Mouse (Mus musculus): ENCODE measurements around the gene Thoc3.
"Not testable (repeated sequence)": the region's sequence is repeated elsewhere in the genome, so short reads cannot be mapped to it uniquely, and the experiment has no call there.

The Thoc3 gene

GRCm38 (mm10) chr13:54468098-54469011 lies at the start of gene Thoc3:
Gene Thoc3 (minus strand): TSS chr13:54468849.
- in situ Hi-C loops (cut with MboI), result no loop called here

DNA sequence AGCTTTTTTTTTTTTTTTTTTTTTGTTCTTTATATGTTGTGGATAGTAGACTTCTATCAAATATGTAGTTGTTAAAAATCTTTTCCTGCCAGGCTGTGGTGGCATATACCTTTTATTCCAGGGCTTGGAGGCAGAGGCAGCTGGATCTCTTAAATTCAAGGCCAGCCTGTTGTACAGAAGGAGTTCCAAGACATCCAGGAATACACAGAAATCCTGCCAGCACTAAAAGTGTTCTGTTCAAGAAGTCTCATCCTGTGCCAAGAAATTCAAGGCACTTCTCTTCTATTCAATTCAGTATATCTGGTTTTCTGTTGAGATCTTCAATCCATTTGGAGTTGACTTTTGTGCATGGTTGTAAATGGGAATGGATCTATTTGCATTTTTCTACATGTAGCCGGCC lies 37.3 kb upstream of the Thoc3 start:
- in situ Hi-C loops (cut with MboI), result no loop called here

DNA sequence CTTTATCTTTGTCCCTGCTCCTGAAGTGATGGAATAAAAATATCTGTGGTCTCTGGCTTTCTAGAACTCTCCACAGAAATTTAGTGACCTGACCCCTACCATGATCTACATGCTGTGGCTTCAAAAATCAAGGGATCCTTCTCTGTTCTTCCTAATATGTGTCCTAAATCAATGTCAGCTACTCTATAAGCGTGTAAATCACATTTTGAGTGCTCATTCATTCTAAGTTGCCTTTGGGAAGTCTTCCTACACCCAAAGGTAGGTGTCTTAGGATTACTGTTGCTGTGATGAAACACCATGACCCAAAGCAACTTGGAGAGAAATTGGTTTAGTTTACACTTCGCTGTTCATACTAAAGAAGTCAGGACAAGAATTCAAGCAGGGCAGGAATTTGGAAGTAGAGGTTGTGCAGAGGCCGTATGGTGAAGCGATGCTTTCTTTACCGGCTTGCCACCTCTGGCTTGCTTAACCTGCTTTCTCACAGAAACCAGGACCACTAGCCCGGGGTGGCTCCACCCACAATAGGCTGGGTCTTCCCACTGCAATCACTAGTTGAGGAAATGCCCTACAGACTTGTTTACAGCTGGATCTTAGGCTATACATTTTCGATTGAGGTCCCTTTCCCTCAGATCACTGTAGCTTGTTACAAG lies 36.1 kb upstream of the Thoc3 start:
- in situ Hi-C loops (cut with MboI), result no loop called here

GRCm38 (mm10) chr13:54503604-54504521 lies 35.2 kb upstream of the Thoc3 start, which contains the start of gene Simc1:
Gene Simc1 (plus strand): TSS chr13:54503779.
- in situ Hi-C loops (cut with MboI), result no loop called here

DNA sequence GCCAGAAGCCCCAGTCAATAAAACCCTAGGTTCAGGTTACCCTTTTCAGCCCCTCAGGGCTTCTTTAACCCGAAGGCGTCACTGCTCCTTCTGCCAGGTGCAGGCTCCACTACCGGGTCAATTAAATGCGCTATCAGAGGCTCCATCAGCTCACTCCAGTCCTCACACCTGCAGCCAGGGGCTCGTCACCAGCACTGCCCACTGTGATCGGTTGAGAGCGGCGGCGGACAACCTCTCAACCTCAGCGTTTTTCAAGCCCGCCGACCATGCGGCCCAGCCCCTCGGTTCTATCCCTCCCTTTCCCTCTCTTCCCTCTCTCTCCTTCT lies 34.6 kb upstream of the Thoc3 start:
- in situ Hi-C loops (cut with MboI), result no loop called here

DNA sequence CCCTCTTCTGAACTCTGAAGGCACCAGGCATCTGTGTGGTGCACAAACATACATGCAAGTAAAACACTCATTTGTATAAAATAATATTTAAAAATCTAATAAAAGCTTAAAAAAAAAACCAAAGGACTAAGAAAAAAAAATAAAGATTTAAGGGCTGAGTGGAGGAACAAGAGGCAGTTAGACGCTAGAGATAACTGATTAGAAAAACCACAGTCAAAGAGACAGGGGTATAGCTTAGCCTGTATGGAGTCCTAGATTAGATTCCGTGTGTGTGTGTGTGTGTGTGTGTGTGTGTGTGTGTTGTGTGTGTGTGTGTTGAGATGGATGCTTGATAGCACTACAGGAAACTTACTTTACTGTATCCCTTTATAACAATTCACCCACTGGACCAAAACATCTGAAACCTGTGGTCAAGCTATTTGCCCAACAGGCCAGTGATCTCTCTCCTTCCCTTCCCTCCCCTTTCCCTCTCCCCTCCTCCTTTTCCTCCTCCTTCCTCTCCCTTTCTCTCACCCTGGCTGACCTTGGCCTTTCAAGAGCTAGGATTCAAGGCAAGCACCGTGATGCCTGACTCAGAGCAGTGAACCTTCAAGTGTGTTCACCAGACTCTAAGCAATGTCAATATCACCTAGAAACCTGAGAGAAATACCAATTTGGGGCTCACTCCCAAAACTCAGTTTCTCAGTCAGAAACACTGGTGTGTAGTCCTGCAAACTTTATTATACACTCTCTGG lies 33.5 kb upstream of the Thoc3 start:
- in situ Hi-C loops (cut with MboI), result no loop called here

- in situ Hi-C loops (cut with MboI), result no loop called here
Measured at GRCm38 (mm10) chr13:54501352-54501751, 32.7 kb upstream of the Thoc3 start.

DNA sequence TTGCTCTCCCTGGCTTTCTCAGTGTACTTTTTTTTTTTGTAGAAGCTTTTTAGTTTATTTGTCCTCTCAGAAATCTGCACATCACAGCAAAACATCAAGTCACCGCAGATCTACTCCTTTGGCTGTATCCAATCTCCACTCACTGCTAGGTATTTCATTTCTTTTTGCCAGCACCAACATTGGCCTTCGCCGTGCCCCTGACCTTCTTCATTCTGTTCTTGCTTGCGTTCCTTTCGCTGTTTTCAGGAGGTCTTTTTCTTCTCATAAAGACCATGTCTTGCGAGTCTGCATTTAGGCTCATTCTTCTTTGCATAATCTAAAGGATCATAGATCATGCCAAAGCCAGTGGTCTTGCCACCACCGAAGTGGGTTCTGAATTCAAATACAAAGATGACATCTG lies 30.9 kb upstream of the Thoc3 start:
- in situ Hi-C loops (cut with MboI), result not testable (repeated sequence)

GRCm38 (mm10) chr13:54491381-54491780 lies 22.7 kb upstream of the Thoc3 start:
- in situ Hi-C loops (cut with MboI), result no loop called here

DNA sequence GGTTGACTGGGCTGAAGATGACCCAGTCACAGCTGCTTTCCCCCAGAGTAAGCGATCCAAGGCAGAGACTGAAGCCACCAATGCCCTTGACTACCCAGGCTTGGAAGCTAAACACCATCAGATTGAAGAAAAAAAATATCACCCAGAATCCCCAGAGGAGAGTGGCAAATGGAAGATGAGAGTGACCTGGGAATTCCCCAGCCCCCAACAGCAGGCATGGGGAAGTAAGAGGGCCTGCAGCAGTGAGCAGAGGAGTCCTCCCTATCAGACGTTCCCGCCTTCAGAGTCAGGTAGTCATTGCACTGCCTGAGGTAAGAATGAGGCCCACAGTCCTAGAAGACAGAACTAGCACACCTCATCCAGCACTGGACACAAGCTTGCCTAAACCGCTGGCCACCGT lies 21.8 kb upstream of the Thoc3 start:
- in situ Hi-C loops (cut with MboI), result no loop called here

GRCm38 (mm10) chr13:54481498-54481897 lies 12.8 kb upstream of the Thoc3 start:
- in situ Hi-C loops (cut with MboI), result no loop called here

DNA sequence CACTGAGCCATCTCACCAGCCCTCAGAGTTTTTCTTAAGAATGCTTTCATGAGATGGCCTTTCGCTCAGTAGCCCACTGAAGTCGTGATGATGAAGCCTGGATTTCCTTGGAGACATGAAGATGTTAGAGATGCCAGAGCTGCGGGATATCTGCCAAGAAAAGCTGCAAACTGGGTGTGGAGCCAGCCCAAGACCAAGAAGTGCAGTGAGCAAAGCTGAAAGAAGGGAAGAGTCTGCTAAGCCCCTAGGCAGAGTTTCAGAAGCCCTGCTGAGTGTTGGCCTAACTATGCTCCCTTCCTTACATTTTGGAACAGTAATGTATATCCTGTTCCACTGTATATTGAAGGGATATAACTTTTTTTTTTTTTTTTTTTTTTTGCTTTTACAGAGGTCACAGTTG lies 10.6 kb upstream of the Thoc3 start:
- in situ Hi-C loops (cut with MboI), result no loop called here

GRCm38 (mm10) chr13:54475702-54476101 lies 7.1 kb upstream of the Thoc3 start:
- in situ Hi-C loops (cut with MboI), result no loop called here

DNA sequence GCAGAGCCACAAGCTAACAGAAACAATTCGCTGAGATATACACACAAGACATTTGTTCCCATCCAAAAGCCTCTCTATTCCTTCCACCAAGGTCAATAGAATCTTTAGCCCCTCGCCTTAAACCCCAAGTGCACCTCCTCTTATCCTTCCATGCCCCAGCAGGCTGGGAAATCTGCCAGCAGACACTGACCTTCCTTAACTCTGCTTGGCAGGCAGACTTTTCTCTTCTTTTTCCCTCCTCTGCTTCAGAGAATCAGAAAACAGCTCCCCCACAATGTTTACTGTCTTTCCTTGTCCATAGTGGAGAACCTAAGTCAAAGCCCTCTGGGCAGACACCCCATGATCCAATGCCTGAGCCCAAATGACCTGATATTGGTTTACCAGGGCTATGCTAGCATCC lies 6.3 kb upstream of the Thoc3 start:
- in situ Hi-C loops (cut with MboI), result no loop called here

- in situ Hi-C loops (cut with MboI), result no loop called here
Measured at GRCm38 (mm10) chr13:54471967-54472366, 3.3 kb upstream of the Thoc3 start.

- in situ Hi-C loops (cut with MboI), result no loop called here
Measured at GRCm38 (mm10) chr13:54469012-54469354, 334 bp upstream of the Thoc3 start.

GRCm38 (mm10) chr13:54459282-54459681 lies 9.4 kb downstream of the Thoc3 start:
- in situ Hi-C loops (cut with MboI), result no loop called here

GRCm38 (mm10) chr13:54457062-54457461 lies 11.6 kb downstream of the Thoc3 start:
- in situ Hi-C loops (cut with MboI), result no loop called here

- in situ Hi-C loops (cut with MboI), result loop anchor here (5.0 kb wide), 1 partner anchor 195 kb away; no protein-coding TSS in a partner anchor
Measured at GRCm38 (mm10) chr13:54447496-54448224, 21.0 kb downstream of the Thoc3 start.

DNA sequence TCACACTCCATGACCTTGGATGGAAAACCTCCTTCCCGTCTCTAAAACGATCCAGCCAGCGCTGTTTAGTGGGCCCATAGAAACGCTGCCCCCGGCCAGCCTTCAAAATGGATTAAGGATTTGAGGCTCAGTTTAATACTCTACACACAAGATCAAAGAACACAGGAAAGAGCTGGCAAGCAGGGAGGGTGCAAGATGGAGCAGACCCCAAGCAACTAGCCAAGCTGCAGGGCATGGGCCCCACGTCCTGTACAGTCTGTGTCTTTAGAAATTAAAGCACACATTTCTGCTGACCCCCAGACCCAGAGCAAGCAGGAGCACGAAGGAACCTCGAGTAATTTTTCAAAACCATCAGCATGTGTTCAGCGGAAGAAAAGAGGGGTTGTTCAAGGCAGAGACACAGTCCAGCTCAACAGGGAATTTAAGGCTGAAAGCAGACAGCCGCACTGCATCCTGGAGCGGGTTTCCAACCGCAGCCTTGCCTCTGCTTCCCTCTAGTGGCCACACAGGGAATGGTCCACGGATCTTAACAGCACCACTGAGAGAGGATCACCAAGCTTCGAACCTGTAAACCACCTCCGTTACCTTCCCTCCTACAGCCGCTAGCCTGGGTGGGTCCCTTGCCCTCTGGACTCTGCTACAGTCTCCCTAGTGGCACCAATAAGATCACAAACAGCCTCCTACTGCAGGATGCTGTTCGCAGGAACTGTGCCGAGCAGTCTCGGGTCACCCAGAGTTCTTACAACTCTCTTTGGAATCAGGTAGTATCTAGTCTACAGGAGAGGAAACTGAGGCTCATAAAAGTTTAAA lies 21.8 kb downstream of the Thoc3 start:
- in situ Hi-C loops (cut with MboI), result loop anchor here (5.0 kb wide), 1 partner anchor 195 kb away; no protein-coding TSS in a partner anchor
